ENCODE assay signal across 10 mouse cellular contexts in genomic region chr8:54493110-54493509, GRCm38 (mm10). TPM values are rescaled to one million over a fixed set of nuclear protein-coding genes. Genes with fewer than 3 reads are reported as not detected.
A peak's percentile ranks its signal among the peaks of the same experiment; 100 is the strongest.
DNase-seq lines count a peak whose midpoint lies in the region; ATAC-seq and TF ChIP-seq lines count a peak whose summit lies in the region.
"Had no signal": no experiment of that assay in that cellular context is flagged by ENCODE, and none has a peak within 500 bp of the region (broad histone marks: within the 10 kb centered on the region; RNA-seq: fewer than 3 reads in every experiment).

No protein-coding gene starts in this region.

- no peak overlapping the region for H3K4me3 ChIP-seq in kidney, embryonic 16.5 days (ENCODE audit: low read length)
- H3K4me3 ChIP-seq in CH12.LX (replicated peaks in 1 of 3; ENCODE audit: low read depth in 2 of 3, low read length in 2 of 3, poor library complexity in 1 of 3): peak overlapping the region in 1 of 3 experiments; percentile 26
- no peak overlapping the region for H3K4me3 ChIP-seq in embryonic facial prominence, embryonic 14.5 days (ENCODE audit: low read depth, low read length)
- H3K4me3 ChIP-seq: erythroblast, embryonic 14.5 days had no signal

- H3K9me3 ChIP-seq in kidney, embryonic 16.5 days (ENCODE audit: low read length): no peaks in the 10 kb centered on the region
- no peaks in the 10 kb centered on the region for H3K9me3 ChIP-seq in CH12.LX (replicated peaks; ENCODE audit: low read length)
- H3K9me3 ChIP-seq in embryonic facial prominence, embryonic 14.5 days (ENCODE audit: control insufficient read depth, low read length): no peaks in the 10 kb centered on the region

- TF ChIP-seq POLR2A in CH12.LX (IDR thresholded peaks at IDR 0.05; ENCODE audit: low read depth, low read length): no peak

- DNase-seq in kidney, adult 9 months: peak; percentile 35
- DNase-seq in CH12.LX (ENCODE audit: extremely low read depth): peak; percentile 85
- DNase-seq in adrenal gland, postnatal 25 days: peak; percentile 44
- peak; percentile 76 for DNase-seq in embryonic facial prominence, embryonic 14.5 days (ENCODE audit: low spot score)
- DNase-seq in induced T-regulatory cell, adult 2 months (ENCODE audit: low read depth): peak; percentile 81
- DNase-seq in lung, postnatal 25 days (ENCODE audit: low spot score): peak; percentile 39
- peak; percentile 81 for DNase-seq in splenic B cell, adult 2 months (ENCODE audit: low read depth, low spot score)

- H3K27me3 ChIP-seq in kidney, embryonic 16.5 days (ENCODE audit: insufficient read depth, low read length): no peaks in the 10 kb centered on the region
- no peaks in the 10 kb centered on the region for H3K27me3 ChIP-seq in CH12.LX (replicated peaks)
- no peaks in the 10 kb centered on the region; the same call in 1 of the 2 replicates for H3K27me3 ChIP-seq in embryonic facial prominence, embryonic 14.5 days (replicated peaks; ENCODE audit: control insufficient read depth, insufficient read depth, low read length)
- H3K27me3 ChIP-seq in splenic B cell, adult 2 months (ENCODE audit: control insufficient read depth, insufficient read depth, low read length, poor library complexity, severe bottlenecking): no peaks in the 10 kb centered on the region

- WGBS in kidney, embryonic 16.5 days: 15% methylated on average over 6 of the region's 6 CpGs
- 10% methylated on average over 6 of the region's 6 CpGs for WGBS in embryonic facial prominence, embryonic 14.5 days

- no peak for TF ChIP-seq EP300 in CH12.LX (IDR thresholded peaks at IDR 0.05; ENCODE audit: low read length)

- in situ Hi-C loops in CH12.LX (cut with MboI; ENCODE audit: low pct_ligation_motif_present, low pct_unique_long_range_greater_than_20kb, low sequenced_read_pairs): loop anchor here (25.0 kb wide), 1 partner anchor 631 kb away; no protein-coding TSS in a partner anchor

- no peaks in the 10 kb centered on the region for H3K79me2 ChIP-seq in CH12.LX (replicated peaks; ENCODE audit: control insufficient read depth, extremely low read depth, insufficient read depth, poor library complexity, severe bottlenecking)

- no peak overlapping the region for H3K4me2 ChIP-seq in kidney, embryonic 16.5 days (replicated peaks; ENCODE audit: low read depth, low read length)
- H3K4me2 ChIP-seq in CH12.LX (ENCODE audit: insufficient read depth, low read depth, poor library complexity, severe bottlenecking): 0 out of 2 replicates have a peak overlapping the region, but pooled peaks have one; percentile 86
- no peak overlapping the region for H3K4me2 ChIP-seq in embryonic facial prominence, embryonic 14.5 days (ENCODE audit: low read depth, low read length)

- TF ChIP-seq RAD21 in CH12.LX (IDR thresholded peaks at IDR 0.05; ENCODE audit: low read depth, low read length): peak; percentile 65

- no peaks in the 10 kb centered on the region for H3K36me3 ChIP-seq in kidney, embryonic 16.5 days (ENCODE audit: insufficient read depth, low read length)
- H3K36me3 ChIP-seq in CH12.LX (replicated peaks in 1 of 2; ENCODE audit: control insufficient read depth in 1 of 2, insufficient read depth in 1 of 2, low read length in 1 of 2): no peaks in the 10 kb centered on the region
- no peaks in the 10 kb centered on the region for H3K36me3 ChIP-seq in embryonic facial prominence, embryonic 14.5 days (ENCODE audit: control insufficient read depth, insufficient read depth, low read length)
- H3K36me3 ChIP-seq in splenic B cell, adult 2 months (ENCODE audit: control insufficient read depth, insufficient read depth, low read length, poor library complexity, severe bottlenecking): no peaks in the 10 kb centered on the region

- no peak overlapping the region for H3K27ac ChIP-seq in kidney, embryonic 16.5 days (ENCODE audit: low read length)
- H3K27ac ChIP-seq in CH12.LX (ENCODE audit: insufficient read depth, low read depth): no peak overlapping the region
- H3K27ac ChIP-seq in embryonic facial prominence, embryonic 14.5 days (replicated peaks; ENCODE audit: low read depth, low read length): no peak overlapping the region
- H3K27ac ChIP-seq: macrophage had no signal

- H3K4me1 ChIP-seq in kidney, embryonic 16.5 days (ENCODE audit: insufficient read depth, low read length): no peaks in the 10 kb centered on the region
- H3K4me1 ChIP-seq in CH12.LX (ENCODE audit: control insufficient read depth in 1 of 2, insufficient read depth in 2 of 2): peaks cover 0 to 7% of the 10 kb centered on the region in 2 experiments; a peak in 2 of 4 replicates
- H3K4me1 ChIP-seq in embryonic facial prominence, embryonic 14.5 days (ENCODE audit: control insufficient read depth, insufficient read depth, low read length): no peaks in the 10 kb centered on the region

- H3K9ac ChIP-seq in kidney, embryonic 16.5 days (replicated peaks; ENCODE audit: low read length): no peak overlapping the region
- no peak overlapping the region; the same call in 1 of the 2 replicates for H3K9ac ChIP-seq in CH12.LX (ENCODE audit: insufficient read depth, low read depth)
- H3K9ac ChIP-seq in embryonic facial prominence, embryonic 14.5 days (ENCODE audit: low read depth, low read length): no peak overlapping the region

- TF ChIP-seq CTCF in CH12.LX (conservative IDR thresholded peaks at IDR 0.05 in 1 of 2, IDR thresholded peaks at IDR 0.05 in 1 of 2; ENCODE audit: low read depth in 2 of 2, low read length in 2 of 2): peak; percentile 79 to 88

- dilution Hi-C loops in CH12.LX (cut with MboI; ENCODE audit: extremely low pct_ligation_motif_present, extremely low pct_unique_long_range_greater_than_20kb, low sequenced_read_pairs): no loop called here

- no peak for ATAC-seq in kidney, embryonic 16.5 days (ENCODE audit: low FRiP score, low TSS enrichment)
- ATAC-seq in embryonic facial prominence, embryonic 14.5 days (ENCODE audit: low read depth): no peak

TF ChIP-seq in CH12.LX, 34 proteins besides CTCF, POLR2A, EP300 and RAD21:
- TF ChIP-seq KAT2A (IDR thresholded peaks at IDR 0.05; ENCODE audit: insufficient replicate concordance, low read length) (no peak), PAX5 (IDR thresholded peaks at IDR 0.05; ENCODE audit: low read length) (no peak), POLR2AphosphoS2 (IDR thresholded peaks at IDR 0.05; ENCODE audit: low read depth, low read length) (no peak), MAX (IDR thresholded peaks at IDR 0.05; ENCODE audit: low read length) (no peak), SMC3 (IDR thresholded peaks at IDR 0.05; ENCODE audit: low read depth, low read length) (peak; percentile 49), MYC (IDR thresholded peaks at IDR 0.05; ENCODE audit: low read depth, low read length) (no peak), TBP (conservative IDR thresholded peaks at IDR 0.05; ENCODE audit: low read depth, low read length) (no peak), SIN3A (IDR thresholded peaks at IDR 0.05; ENCODE audit: low read length) (no peak)

RNA-seq across cellular contexts. Expression of gene Asb5, which starts 36.3 kb away (rescaled TPM):
- 6.6 and 6.8 TPM in 2 replicates for polyA plus RNA-seq in kidney, embryonic 16.5 days (2015; fragmentation: Nextera tagmentation; extraction: Ambion mirVana)
- total RNA-seq in CH12.LX (2012; rRNA removed) (not detected in 2 replicates), CH12.LX (2014; rRNA removed) (not detected in 2 replicates)
- polyA plus RNA-seq in CH12.LX (2012; ENCODE audit: insufficient read length, low read depth): 0.74 TPM in 1 of 2 replicates, not detected in the other
- 0.46 TPM in 1 of 2 replicates, not detected in the other for total RNA-seq in adrenal gland, postnatal 25 days (2021)
- 4.9 and 6.8 TPM in 2 replicates for polyA plus RNA-seq in embryonic facial prominence, embryonic 14.5 days (2014; fragmentation: Nextera tagmentation; extraction: Ambion mirVana)
- polyA plus RNA-seq: erythroblast, embryonic 14.5 days; macrophage had no signal

RNA-seq across cellular contexts. Expression of gene Spcs3, which starts 36.7 kb away (rescaled TPM):
- 98.0 and 99.3 TPM in 2 replicates for polyA plus RNA-seq in kidney, embryonic 16.5 days (2015; fragmentation: Nextera tagmentation; extraction: Ambion mirVana)
- total RNA-seq in CH12.LX (2012; rRNA removed) (89.4 and 97.8 TPM in 2 replicates), CH12.LX (2014; rRNA removed) (220 and 241 TPM in 2 replicates)
- polyA plus RNA-seq in CH12.LX (2012; ENCODE audit: insufficient read length, low read depth): 106 and 113 TPM in 2 replicates
- total RNA-seq in adrenal gland, postnatal 25 days (2021): 43.3 and 58.2 TPM in 2 replicates
- polyA plus RNA-seq in embryonic facial prominence, embryonic 14.5 days (2014; fragmentation: Nextera tagmentation; extraction: Ambion mirVana): 84.5 and 88.0 TPM in 2 replicates

Comparison
In these comparisons a context has a peak if more than half of its experiments do, and no peak if none do; other contexts are left out.
1. DNase-seq: peak in every context shown above with its lines; median percentile 85 in CH12.LX; 81 in induced T-regulatory cell, adult 2 months; 81 in splenic B cell, adult 2 months; 76 in embryonic facial prominence, embryonic 14.5 days; 44 in adrenal gland, postnatal 25 days; 39 in lung, postnatal 25 days; 35 in kidney, adult 9 months.